Mouse (Mus musculus): ENCODE measurements around the gene Prodh2. TPM values are rescaled to one million over a fixed set of nuclear protein-coding genes. Genes with fewer than 3 reads are reported as not detected.
"Not testable (repeated sequence)": the region's sequence is repeated elsewhere in the genome, so short reads cannot be mapped to it uniquely, and the experiment has no call there.

The Prodh2 gene
- polyA plus RNA-seq, 1 experiment from 2014 or later = 0.18 TPM

DNA sequence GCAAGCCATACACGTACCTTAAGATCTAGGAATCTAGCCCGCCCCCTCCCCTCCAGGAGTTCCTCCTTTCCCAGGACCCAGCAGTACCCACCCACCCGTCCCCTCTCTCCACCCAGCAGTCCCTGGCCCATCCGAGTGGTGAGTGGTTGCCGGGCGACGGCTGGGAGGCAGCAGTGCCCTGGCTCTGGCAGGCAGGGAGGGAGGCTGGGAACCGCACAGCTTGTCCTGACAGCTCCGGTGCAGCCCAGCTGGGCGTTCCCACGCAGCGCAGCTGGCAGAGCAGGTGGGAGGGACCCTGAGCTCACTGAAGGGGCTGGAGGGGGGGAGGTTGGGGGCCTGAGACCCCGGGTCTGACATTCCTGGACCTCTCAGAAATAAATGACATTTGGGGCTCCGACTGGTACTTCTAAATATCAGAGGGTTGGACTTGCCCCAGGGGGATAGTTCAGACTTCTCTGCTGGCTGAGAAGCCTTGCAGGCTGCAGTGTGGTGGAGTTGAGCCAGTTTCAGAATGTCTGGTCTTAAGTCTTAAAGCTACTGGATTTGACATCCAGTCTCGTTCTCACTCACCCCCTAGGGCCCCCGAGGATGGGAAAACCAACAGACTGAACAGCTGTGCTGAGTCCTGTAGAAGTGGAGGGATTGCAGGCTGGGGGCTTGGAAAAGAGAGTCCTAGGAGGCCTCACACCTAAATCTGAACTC, 35.6 kb upstream of the Prodh2 start, which contains the start of the genes Kirrel2 and Nphs1:
Kirrel2 (minus strand) TSS at position 62 of the 702 bp plus-strand sequence.
Nphs1 (plus strand) TSS at position 687 of the 702 bp plus-strand sequence.
- no peak for ATAC-seq (ENCODE audit: insufficient number of reproducible peaks, low FRiP score, low TSS enrichment, low read depth)
- Histone ChIP-seq H3K4me2 (peak within 1 kb of the TSS; percentile 33), H3K4me3 (peak within 1 kb of the TSS; percentile 14; the same call in 1 of the 2 replicates), H3K4me1 (peaks cover 23% of the 10 kb centered on the region), H3K27me3 (peaks cover 96% of the 10 kb centered on the region), H3K27ac (no peak within 1 kb of the TSS), H3K9me3 (no peaks in the 10 kb centered on the region), H3K36me3 (no peaks in the 10 kb centered on the region), H3K9ac (no peak within 1 kb of the TSS)
- 2% methylated on average over 16 of the region's 16 CpGs for WGBS

DNA sequence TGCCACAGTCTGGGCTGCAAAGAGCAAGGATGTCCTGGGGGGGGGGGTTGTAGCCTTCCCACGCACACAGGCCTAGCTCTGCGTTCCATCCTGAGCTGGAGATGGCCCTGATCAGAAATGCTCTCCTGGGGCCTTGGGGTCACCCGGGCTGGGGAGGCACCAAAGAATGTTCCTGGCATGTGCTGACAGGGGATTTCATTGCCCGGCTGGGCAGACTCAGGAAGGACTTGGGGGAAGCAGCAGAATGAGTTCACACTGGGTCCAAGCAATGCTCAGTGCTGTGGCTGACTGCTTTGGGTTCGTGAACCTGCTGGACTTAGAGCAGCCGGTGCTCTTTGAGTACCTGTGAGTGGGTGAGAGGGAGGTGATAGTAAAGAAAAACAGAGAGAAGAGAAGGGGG, 33.9 kb upstream of the Prodh2 start:
- no peak for ATAC-seq (ENCODE audit: insufficient number of reproducible peaks, low FRiP score, low TSS enrichment, low read depth)
- H3K27me3 ChIP-seq = peaks cover 96% of the 10 kb centered on the region
- H3K27ac ChIP-seq = no peak overlapping the region
- H3K9ac ChIP-seq = no peak overlapping the region
- 32% methylated on average over 6 of the region's 6 CpGs for whole genome bisulfite sequencing
- H3K4me3 ChIP-seq = no peak overlapping the region
- H3K4me2 ChIP-seq = no peak overlapping the region
- no peaks in the 10 kb centered on the region for H3K36me3 ChIP-seq
- H3K9me3 ChIP-seq = no peaks in the 10 kb centered on the region
- peaks cover 23% of the 10 kb centered on the region for H3K4me1 ChIP-seq

DNA sequence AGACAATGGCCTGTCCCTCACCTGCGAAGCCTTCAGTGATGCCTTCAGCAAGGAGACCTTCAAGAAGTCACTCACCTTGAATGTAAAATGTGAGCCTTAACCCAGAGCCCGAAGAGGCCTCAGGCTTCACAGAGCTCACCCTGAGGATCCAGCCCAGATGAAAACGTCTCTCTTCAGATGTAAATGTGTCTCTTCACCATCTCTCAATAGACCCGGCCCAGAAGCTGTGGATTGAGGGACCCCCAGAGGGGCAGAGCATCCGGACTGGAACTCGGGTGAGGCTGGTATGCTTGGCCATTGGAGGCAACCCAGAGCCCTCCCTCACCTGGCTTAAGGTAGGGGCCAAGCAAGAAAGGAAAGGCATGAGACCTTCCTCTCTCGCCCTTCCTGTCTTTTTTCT, 29.9 kb upstream of the Prodh2 start:
- 29% methylated on average over 7 of the region's 7 CpGs for WGBS
- no peak for ATAC-seq (ENCODE audit: insufficient number of reproducible peaks, low FRiP score, low TSS enrichment, low read depth)
- Histone ChIP-seq H3K9ac (no peak overlapping the region), H3K4me3 (no peak overlapping the region), H3K4me2 (no peak overlapping the region), H3K9me3 (no peaks in the 10 kb centered on the region), H3K36me3 (no peaks in the 10 kb centered on the region), H3K4me1 (no peaks in the 10 kb centered on the region), H3K27me3 (peaks cover 96% of the 10 kb centered on the region), H3K27ac (no peak overlapping the region)

DNA sequence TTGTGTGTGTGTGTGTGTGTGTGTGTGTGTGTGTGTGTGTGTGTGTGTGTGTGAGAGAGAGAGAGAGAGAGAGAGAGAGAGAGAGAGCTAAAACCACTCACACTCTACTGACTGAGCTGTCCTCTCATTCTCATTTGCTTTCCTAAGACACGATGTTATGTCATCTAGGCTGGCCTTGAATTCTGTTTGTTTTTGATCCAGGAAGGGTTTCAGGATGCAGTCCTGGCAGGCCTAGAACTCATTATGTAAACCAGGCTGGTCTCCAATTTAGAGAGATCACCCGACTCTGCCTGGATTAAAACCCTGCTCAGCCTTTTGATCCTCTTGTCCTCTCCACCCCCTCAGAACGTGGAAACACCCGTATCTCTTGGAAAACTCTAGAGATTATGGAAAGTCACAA, 29.4 kb upstream of the Prodh2 start:
- 24% methylated on average over 4 of the region's 4 CpGs for WGBS
- no peak overlapping the region for H3K27ac ChIP-seq
- no peak overlapping the region for H3K4me3 ChIP-seq
- ATAC-seq (ENCODE audit: insufficient number of reproducible peaks, low FRiP score, low TSS enrichment, low read depth) = no peak
- no peak overlapping the region for H3K4me2 ChIP-seq
- H3K9me3 ChIP-seq = no peaks in the 10 kb centered on the region
- peaks cover 93% of the 10 kb centered on the region for H3K27me3 ChIP-seq
- H3K9ac ChIP-seq = no peak overlapping the region
- H3K36me3 ChIP-seq = no peaks in the 10 kb centered on the region
- H3K4me1 ChIP-seq = no peaks in the 10 kb centered on the region

DNA sequence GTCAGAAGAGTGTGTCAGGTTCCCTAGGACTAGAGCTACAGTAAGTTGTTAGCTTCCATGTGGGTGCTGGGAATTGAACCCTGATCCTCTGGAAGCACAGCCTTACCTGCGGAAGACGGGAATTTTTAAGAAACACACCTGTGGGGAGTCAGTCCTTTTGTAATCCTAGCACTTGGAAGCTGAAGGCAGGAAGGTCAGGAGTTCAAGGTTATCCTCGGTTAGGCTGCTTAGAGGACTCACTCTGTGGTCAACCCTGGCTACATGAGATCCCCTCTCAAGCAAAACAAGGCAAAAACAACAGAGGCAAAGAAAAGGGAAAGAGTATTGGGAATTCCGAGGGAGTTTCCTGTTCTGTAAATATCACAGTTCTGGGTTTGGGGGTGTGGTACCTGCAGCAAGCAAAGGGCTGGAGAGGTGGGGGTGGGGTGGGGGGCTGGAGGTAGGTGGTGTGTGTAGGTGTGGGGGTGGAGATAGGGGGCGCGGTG, 28.6 kb upstream of the Prodh2 start:
- ATAC-seq (ENCODE audit: insufficient number of reproducible peaks, low FRiP score, low TSS enrichment, low read depth) = no peak
- H3K27ac ChIP-seq = no peak overlapping the region
- peaks cover 86% of the 10 kb centered on the region for H3K27me3 ChIP-seq
- H3K4me1 ChIP-seq = no peaks in the 10 kb centered on the region
- no peak overlapping the region for H3K9ac ChIP-seq
- WGBS = 9% methylated on average over 6 of the region's 6 CpGs
- H3K9me3 ChIP-seq = no peaks in the 10 kb centered on the region
- H3K36me3 ChIP-seq = no peaks in the 10 kb centered on the region
- no peak overlapping the region for H3K4me2 ChIP-seq
- no peak overlapping the region for H3K4me3 ChIP-seq

DNA sequence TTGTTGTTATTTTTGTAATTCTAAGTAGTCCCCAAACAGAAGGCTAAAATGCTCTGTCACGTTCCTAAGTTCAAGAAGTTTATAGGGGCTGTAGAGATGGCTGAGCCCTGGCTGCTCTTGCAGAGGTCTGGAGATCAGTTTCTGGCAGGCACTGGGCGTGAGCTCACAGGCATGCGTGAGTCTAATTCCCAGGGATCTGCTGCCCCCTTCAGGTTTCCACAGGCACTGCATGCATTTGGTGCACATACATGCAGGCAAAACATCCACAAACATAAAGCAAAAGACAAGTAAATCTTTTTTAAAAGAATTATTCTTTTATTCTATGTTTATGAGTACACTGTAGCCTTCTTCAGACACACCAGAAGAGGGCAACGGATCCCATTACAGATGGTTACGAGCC, 21.0 kb upstream of the Prodh2 start:
- no peak overlapping the region for H3K27ac ChIP-seq
- no peaks in the 10 kb centered on the region for H3K9me3 ChIP-seq
- H3K9ac ChIP-seq = no peak overlapping the region
- H3K27me3 ChIP-seq = peaks cover 26% of the 10 kb centered on the region
- no peaks in the 10 kb centered on the region for H3K36me3 ChIP-seq
- no peaks in the 10 kb centered on the region for H3K4me1 ChIP-seq
- H3K4me3 ChIP-seq = no peak overlapping the region
- WGBS = 42% methylated on average over 5 of the region's 5 CpGs
- H3K4me2 ChIP-seq = no peak overlapping the region
- no peak for ATAC-seq (ENCODE audit: insufficient number of reproducible peaks, low FRiP score, low TSS enrichment, low read depth)

DNA sequence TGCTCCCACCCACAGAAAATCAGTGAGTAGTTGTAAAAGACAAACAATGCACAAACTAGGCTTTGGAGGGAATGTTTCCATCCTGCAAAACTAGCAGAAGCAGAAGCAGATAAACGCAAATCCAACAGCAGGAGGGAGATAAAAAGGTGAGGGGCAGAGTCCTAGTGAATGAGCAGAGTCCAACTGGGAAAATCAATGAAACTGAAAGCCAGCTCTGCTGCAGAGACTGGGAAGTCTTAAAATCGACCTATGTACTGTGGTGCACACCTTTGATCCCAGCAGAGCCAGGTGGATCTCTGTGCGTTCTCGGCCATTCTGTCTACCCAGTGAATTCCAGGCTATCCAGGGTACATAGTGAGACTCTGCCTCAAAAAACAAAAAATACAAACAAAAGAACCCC, 18.4 kb upstream of the Prodh2 start:
- 67% methylated on average over 4 of the region's 4 CpGs for WGBS
- peaks cover 28% of the 10 kb centered on the region for H3K27me3 ChIP-seq

DNA sequence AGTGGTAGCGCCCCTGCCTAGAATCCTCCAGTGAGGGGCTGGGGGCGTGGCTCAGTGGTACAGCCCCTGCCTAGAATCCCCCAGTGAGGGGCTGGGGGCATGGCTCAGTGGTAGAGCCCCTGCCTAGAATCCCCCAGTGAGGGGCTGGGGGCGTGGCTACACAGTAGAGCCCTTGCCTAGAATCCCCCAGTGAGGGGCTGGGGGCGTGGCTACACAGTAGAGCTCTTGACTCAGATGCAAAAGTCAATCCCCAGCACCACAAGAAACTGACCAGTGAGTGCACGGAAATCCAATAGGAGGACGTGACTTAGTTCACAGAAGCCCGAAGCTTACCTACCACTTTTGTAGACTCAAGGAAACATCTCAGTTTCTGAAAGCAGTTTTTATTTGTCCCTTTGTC, 17.3 kb upstream of the Prodh2 start:
- not testable (repeated sequence) for H3K27ac ChIP-seq; H3K36me3 ChIP-seq; H3K4me3 ChIP-seq; H3K9me3 ChIP-seq; H3K9ac ChIP-seq; H3K4me1 ChIP-seq; ATAC-seq (ENCODE audit: insufficient number of reproducible peaks, low FRiP score, low TSS enrichment, low read depth); H3K4me2 ChIP-seq
- 84% methylated on average over 7 of the region's 7 CpGs for WGBS
- H3K27me3 ChIP-seq = peaks cover 21% of the 10 kb centered on the region

More for the DNA sequence above, 18.4 kb upstream of the Prodh2 start:
- H3K36me3 ChIP-seq = no peaks in the 10 kb centered on the region
- no peak overlapping the region for H3K4me3 ChIP-seq
- no peak overlapping the region for H3K9ac ChIP-seq
- no peak overlapping the region for H3K27ac ChIP-seq
- no peaks in the 10 kb centered on the region for H3K4me1 ChIP-seq
- no peaks in the 10 kb centered on the region for H3K9me3 ChIP-seq
- no peak for ATAC-seq (ENCODE audit: insufficient number of reproducible peaks, low FRiP score, low TSS enrichment, low read depth)
- H3K4me2 ChIP-seq = no peak overlapping the region

DNA sequence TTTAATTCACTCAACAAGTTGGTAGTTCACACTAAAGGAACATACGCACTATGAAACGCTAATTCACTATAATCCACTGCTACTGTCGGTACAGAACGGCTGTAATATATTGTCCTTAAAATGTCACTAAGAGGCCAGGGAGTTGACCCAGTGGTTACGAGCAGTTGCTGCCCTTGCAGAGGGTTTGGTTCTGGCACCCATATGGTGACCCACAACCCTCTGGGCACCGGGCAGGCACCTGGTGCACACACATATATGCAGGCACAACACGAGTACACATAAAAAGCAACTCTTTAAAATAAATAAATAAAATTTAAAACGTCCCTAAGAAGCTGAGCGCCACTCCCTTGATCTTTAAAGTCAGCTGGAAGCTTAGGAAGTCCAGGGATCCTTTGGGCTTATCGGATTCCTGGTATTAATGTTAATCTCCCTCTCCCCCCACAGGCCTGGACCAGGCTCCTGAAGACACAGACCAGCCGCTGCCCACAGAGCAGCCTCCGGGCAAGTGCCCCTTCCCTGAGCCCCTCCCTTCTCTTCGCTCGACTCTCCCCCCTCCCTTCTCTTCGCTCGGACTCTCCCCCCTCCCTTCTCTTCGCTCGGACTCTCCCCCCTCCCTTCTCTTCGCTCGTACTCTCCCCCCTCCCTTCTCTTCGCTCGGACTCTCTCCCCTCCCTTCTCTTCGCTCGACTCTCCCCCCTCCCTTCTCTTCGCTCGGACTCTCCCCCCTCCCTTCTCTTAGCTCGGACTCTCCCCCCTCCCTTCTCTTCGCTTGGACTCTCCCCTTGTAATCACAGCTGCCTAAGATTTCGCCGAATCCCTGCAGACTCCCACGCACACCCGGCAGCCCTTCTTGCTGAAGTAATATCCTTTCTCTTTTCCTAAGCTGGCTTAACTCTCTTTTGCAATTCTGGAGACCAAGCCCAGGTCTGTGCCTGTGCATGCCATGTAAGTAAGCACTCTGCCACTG, 15.7 kb upstream of the Prodh2 start:
- H3K9me3 ChIP-seq = no peaks in the 10 kb centered on the region
- WGBS = 4% methylated on average over 31 of the region's 32 CpGs
- H3K4me2 ChIP-seq = peak overlapping the region; percentile 32
- H3K27ac ChIP-seq = no peak overlapping the region
- H3K9ac ChIP-seq = no peak overlapping the region
- ATAC-seq (ENCODE audit: insufficient number of reproducible peaks, low FRiP score, low TSS enrichment, low read depth) = no peak
- peaks cover 21% of the 10 kb centered on the region for H3K27me3 ChIP-seq
- H3K4me1 ChIP-seq = no peaks in the 10 kb centered on the region
- H3K36me3 ChIP-seq = no peaks in the 10 kb centered on the region
- H3K4me3 ChIP-seq = peak overlapping the region; percentile 10

DNA sequence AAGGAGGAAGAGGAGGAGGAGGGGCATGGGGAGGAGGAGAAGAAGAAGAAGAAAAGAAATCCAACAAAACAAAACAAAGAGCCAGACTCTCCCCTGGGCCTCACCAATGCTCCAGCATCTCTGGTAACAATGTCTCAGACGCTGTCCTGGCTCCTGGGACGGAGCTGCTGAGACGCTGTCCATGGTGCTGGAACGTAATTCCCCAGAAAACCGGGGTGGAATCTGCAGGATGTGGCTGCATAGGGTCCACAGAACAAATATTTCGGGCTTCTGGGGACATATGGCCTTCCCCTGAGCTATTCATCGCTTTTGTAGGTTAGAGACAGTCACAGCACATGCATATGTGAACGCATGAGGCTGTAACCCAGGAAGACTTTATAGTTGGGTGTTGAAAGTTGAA, 9.2 kb upstream of the Prodh2 start:
- no peak for ATAC-seq (ENCODE audit: insufficient number of reproducible peaks, low FRiP score, low TSS enrichment, low read depth)
- H3K4me1 ChIP-seq = no peaks in the 10 kb centered on the region
- no peak overlapping the region for H3K27ac ChIP-seq
- no peak overlapping the region for H3K4me2 ChIP-seq
- 18% methylated on average over 8 of the region's 8 CpGs for WGBS
- H3K36me3 ChIP-seq = no peaks in the 10 kb centered on the region
- H3K9me3 ChIP-seq = no peaks in the 10 kb centered on the region
- H3K4me3 ChIP-seq = no peak overlapping the region
- no peak overlapping the region for H3K9ac ChIP-seq
- peaks cover 9% of the 10 kb centered on the region; the same call in 1 of the 2 replicates for H3K27me3 ChIP-seq

DNA sequence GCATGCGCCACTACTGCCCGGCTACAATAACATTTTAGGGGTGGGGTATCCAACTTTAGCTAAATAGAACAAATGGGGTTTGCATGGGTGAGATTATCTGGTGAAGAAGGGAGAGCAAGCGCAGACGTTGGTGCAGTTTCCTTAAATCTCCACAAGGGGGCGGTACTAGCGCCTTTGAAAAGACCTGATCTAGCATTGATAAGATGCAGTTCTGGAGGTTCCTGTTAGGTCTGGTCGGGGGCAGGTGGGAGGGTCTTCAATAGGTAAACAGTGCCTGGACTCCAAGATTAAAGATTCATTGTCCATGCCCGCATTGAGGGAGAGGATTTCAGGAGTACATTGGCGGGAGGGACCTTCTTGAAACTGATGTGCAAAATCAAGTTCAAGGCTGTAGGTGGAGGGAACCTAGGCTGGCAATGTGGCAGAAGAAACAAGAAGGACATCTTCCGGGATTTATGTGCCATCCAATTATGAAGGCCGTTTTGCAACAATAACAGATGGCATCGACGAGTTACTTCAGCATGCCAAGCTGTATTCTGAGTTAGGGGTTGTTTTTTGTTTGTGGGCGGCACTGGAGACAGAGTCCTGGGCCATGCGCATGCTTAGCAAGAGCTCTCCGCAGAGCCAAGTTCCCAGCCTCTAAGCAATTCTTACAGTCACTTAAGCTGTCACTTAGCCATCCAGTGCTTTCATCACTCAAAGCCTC, 3.0 kb upstream of the Prodh2 start:
- H3K4me3 ChIP-seq = no peak overlapping the region
- no peak for ATAC-seq (ENCODE audit: insufficient number of reproducible peaks, low FRiP score, low TSS enrichment, low read depth)
- no peak overlapping the region for H3K4me2 ChIP-seq
- 0 out of 2 replicates have a peak, but pooled peaks cover 3% of the 10 kb centered on the region for H3K4me1 ChIP-seq
- 32% methylated on average over 16 of the region's 16 CpGs for WGBS
- H3K9me3 ChIP-seq = no peaks in the 10 kb centered on the region
- H3K27me3 ChIP-seq = peaks cover 17% of the 10 kb centered on the region
- no peaks in the 10 kb centered on the region for H3K36me3 ChIP-seq
- no peak overlapping the region for H3K9ac ChIP-seq
- H3K27ac ChIP-seq = no peak overlapping the region

Measured in limb, embryonic 15.5 days (tissue).